Mouse (Mus musculus) layer of hippocampus, postnatal 36 days (tissue): ENCODE results near the gene 9130204L05Rik. TPM values are rescaled to one million over a fixed set of nuclear protein-coding genes. Genes with fewer than 3 reads are reported as not detected.

ENCODE experiments used
- DNase-seq, 2 experiments: peaks; one replicate each; pipeline ENCODE4 v3.0.0; 2022
- total RNA-seq, 2 experiments: library from RNA; stranded (reverse); gene quantifications; 2 replicates each; pipeline ENCODE4 v1.2.3; 2021

9130204L05Rik gene
- not detected for total RNA-seq

- no peak for DNase-seq
Observed at GRCm38 (mm10) chr3:91090703-91091102, at the start of gene 9130204L05Rik. Gene 9130204L05Rik (minus strand): TSS chr3:91090803.

GRCm38 (mm10) chr3:91108696-91109095 lies 18.1 kb upstream of the 9130204L05Rik start:
- DNase-seq: no peak

GRCm38 (mm10) chr3:91059211-91059610 lies 31.4 kb downstream of the 9130204L05Rik start:
- no peak for DNase-seq

GRCm38 (mm10) chr3:91052654-91053053 lies 37.9 kb downstream of the 9130204L05Rik start:
- DNase-seq: no peak
